Mouse (Mus musculus) cerebellum, postnatal 10 days (tissue): ENCODE data around the gene Tmem132b.

Experiments used
- DNase-seq, 2 experiments: peaks; one replicate each; pipeline ENCODE4 v3.0.0; 2021; ENCODE audit warnings: mixed read lengths in 2 of 2

Gene Tmem132b

GRCm38 (mm10) chr5:125792643-125793042, 261.1 kb downstream of the Tmem132b start:
- DNase-seq, result no peak

GRCm38 (mm10) chr5:125794318-125794717, 262.7 kb downstream of the Tmem132b start:
- no peak for DNase-seq

- no peak for DNase-seq
These were observed 268.0 kb downstream of the Tmem132b start for GRCm38 (mm10) chr5:125799622-125800021.

GRCm38 (mm10) chr5:125800025-125800424, 268.5 kb downstream of the Tmem132b start:
- DNase-seq, result peak; percentile 66 to 70

- DNase-seq, result peak; percentile 76 to 80
These were observed 271.2 kb downstream of the Tmem132b start for GRCm38 (mm10) chr5:125802801-125803200.

- DNase-seq, result no peak
These were observed 273.8 kb downstream of the Tmem132b start for GRCm38 (mm10) chr5:125805327-125805726.

- DNase-seq, result no peak
These were observed 276.3 kb downstream of the Tmem132b start for GRCm38 (mm10) chr5:125807861-125808260.

GRCm38 (mm10) chr5:125829342-125829741, 297.8 kb downstream of the Tmem132b start:
- no peak for DNase-seq

GRCm38 (mm10) chr5:125835890-125836289, 304.3 kb downstream of the Tmem132b start:
- DNase-seq, result no peak

GRCm38 (mm10) chr5:125836761-125837160, 305.2 kb downstream of the Tmem132b start:
- no peak for DNase-seq
